Mouse (Mus musculus) limb, embryonic 14.5 days (tissue): ENCODE results near the gene Slc12a9. TPM values are rescaled to one million over a fixed set of nuclear protein-coding genes. Genes with fewer than 3 reads are reported as not detected.
A peak's percentile ranks its signal among the peaks of the same experiment; 100 is the strongest.

Source experiments
- ATAC-seq: fragments of 200-750 bp; cut with Nextera tagmentation; 2 replicates; pipeline ENCODE4 v1.8.0; 2017; ENCODE audit warnings: low read depth, moderate number of reproducible peaks, moderate TSS enrichment; ENCODE audit not compliant: low FRiP score
- DNase-seq: peaks from one replicate; pipeline ENCODE4 v3.0.0-alpha.2; 2015; ENCODE audit warnings: low spot score
- H3K27ac ChIP-seq: fragments of 300-500 bp; sonication (generic); replicated peaks from 2 replicates; pipeline ENCODE4 v1.5.1; 2014; ENCODE audit warnings: low read depth, mild to moderate bottlenecking, low read length, moderate library complexity, mixed read lengths
- H3K27me3 ChIP-seq: fragments of 300-500 bp; sonication (generic); 2 replicates; pipeline ENCODE4 v1.6.1; 2014; ENCODE audit warnings: low read length, mixed read lengths; ENCODE audit not compliant: control insufficient read depth, insufficient read depth
- H3K36me3 ChIP-seq: fragments of 300-500 bp; sonication (generic); 2 replicates; pipeline ENCODE4 v1.6.1; 2014; ENCODE audit warnings: mild to moderate bottlenecking, low read length, moderate library complexity, mixed read lengths; ENCODE audit not compliant: control insufficient read depth, insufficient read depth
- H3K4me1 ChIP-seq: fragments of 300-500 bp; sonication (generic); 2 replicates; pipeline ENCODE4 v1.6.1; 2014; ENCODE audit warnings: antibody characterized with exemption, low read length, mixed read lengths; ENCODE audit not compliant: control insufficient read depth, insufficient read depth
- H3K4me2 ChIP-seq: fragments of 300-500 bp; sonication (generic); replicated peaks from 2 replicates; pipeline ENCODE4 v1.6.1; 2014; ENCODE audit warnings: low read depth, mild to moderate bottlenecking, low read length, moderate library complexity; ENCODE audit not compliant: severe bottlenecking
- H3K4me3 ChIP-seq: fragments of 300-500 bp; sonication (generic); replicated peaks from 2 replicates; pipeline ENCODE4 v1.5.1; 2014; ENCODE audit warnings: low read length
- H3K9ac ChIP-seq: fragments of 300-500 bp; sonication (generic); 2 replicates; pipeline ENCODE4 v1.6.1; 2014; ENCODE audit warnings: mild to moderate bottlenecking, low read depth, low read length, moderate library complexity; ENCODE audit not compliant: severe bottlenecking
- H3K9me3 ChIP-seq: fragments of 300-500 bp; sonication (generic); 2 replicates; pipeline ENCODE4 v1.6.1; 2016; ENCODE audit warnings: low read length; ENCODE audit not compliant: control insufficient read depth
- POLR2A ChIP-seq: fragments of 200-500 bp; IDR thresholded peaks from 2 replicates; pipeline ENCODE4 v1.8.0; 2012; ENCODE audit warnings: inconsistent platforms, mild to moderate bottlenecking, moderate library complexity, borderline replicate concordance; ENCODE audit not compliant: insufficient read depth, insufficient read length; ENCODE audit errors: extremely low read depth
- WGBS: fragments of 180-500 bp; shearing (Covaris S2); extraction: QIAGEN DNeasy Blood & Tissue Kit; methylation state at CpG from one replicate; pipeline ENCODE4 v1.1.7; 2014; 5-methylcytosine and 5-hydroxymethylcytosine counted together
- polyA plus RNA-seq, 2 experiments: library from polyadenylated mRNA; depleted of rRNA in 1 of 2; stranded (reverse) in 1 of 2; unstranded in 1 of 2; fragments of >200 nt; fragmentation: Nextera tagmentation in 1 of 2; extraction: Ambion mirVana in 1 of 2; gene quantifications; 2 replicates each; pipeline versions ENCODE4 v1.2.1 to v1.2.3; 2012 to 2014

The Slc12a9 gene
- polyA plus RNA-seq, 2 experiments: 8.0 to 20.2 TPM

DNA sequence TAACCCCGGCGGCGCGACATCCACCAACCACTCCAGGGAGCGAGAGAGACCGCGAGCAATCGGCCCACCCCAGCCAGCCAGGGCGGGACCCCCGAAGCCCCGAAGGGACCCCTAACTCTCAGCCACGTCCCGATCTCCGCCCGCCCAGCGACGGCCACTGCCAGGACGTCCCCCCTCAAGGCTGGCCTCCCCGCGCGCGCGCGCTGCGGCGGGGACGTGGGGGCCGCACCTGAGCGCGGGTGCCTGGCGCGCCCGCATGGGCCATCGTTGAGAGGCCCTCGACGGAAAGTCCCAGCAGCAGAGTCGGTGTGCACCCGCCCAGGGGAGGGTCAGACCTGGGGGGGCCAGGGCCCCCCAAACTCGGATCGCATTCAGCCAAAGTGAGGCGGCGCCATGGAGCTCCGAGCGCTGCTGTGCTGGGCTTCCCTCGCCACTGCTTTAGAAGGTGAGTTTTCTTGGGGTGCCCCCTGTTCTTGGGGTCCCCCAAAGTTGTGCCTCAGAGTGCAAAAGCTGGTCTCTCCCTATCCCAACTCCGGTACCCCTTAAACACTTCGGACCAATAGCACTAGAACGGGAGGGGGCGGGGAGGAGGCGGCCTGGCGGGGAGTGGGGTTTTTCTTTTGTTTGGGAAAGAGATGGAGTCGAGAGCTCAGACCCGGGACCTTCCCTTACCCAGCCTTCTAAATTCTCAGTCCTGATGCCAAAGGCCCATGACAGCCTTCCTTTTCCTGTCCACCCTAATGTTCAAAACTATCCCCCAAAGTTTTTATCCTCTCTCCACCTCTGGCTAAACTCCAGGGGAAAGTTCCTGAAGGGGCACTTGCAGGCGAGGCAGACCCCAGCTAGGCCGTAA is 17.0 kb upstream of the Slc12a9 start:
- ATAC-seq (peak; percentile 66), DNase-seq (no peak)
- Histone ChIP-seq H3K27ac (peak overlapping the region; percentile 97), H3K27me3 (no peaks in the 10 kb centered on the region), H3K9me3 (no peaks in the 10 kb centered on the region), H3K9ac (peak overlapping the region; percentile 95), H3K4me3 (peak overlapping the region; percentile 90), H3K36me3 (peaks cover 20% of the 10 kb centered on the region), H3K4me1 (peaks cover 35% of the 10 kb centered on the region), H3K4me2 (peak overlapping the region; percentile 91)
- under 1% methylated on average over 28 of the region's 55 CpGs for WGBS
- no peak for TF ChIP-seq POLR2A

DNA sequence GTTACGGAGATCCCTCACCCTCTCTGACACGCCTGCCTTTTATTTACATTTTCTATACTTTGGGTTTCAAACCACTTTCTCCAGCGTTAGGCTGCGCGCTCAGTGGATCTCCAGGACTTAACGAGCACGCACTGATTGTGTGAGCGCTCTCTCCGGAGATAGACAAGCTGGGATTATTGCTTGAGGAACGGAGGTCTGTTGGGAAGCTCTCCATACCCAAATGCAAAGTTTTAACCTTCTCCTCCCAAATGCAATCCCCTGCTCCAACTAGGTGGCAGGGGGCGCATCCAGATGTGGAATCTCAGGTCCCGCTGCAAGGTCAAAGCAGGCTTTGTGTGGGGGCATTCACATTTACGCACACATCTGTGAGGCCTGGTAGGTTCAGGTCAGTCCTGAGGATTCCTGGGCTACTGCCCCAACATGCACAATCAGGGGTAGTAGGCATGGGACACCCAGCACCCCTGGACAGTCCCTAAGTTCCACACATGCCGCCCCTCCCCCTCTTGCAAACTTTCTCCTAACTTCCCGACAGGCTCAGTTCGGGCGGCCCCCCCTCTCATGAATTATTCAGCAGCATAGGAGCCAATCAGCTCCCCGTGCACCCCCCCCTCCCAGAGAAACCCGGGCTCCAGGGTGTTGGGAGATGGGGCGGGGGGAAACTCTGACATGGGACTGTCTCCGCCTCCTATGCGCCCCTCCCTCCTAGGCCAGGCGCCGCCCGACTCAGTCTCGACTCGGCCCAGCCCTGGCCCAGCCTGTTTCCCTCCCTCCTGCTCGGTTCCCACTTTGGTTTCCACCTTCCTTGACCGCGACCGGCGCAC is 16.2 kb upstream of the Slc12a9 start, which contains the start of gene Ephb4:
Gene Ephb4, plus strand, starts transcription at position 726 of the 821 bp plus-strand sequence.
- H3K4me3 ChIP-seq: peak within 1 kb of the TSS; percentile 90
- under 1% methylated on average over 22 of the region's 32 CpGs for WGBS
- peak within 1 kb of the TSS; percentile 97 for H3K27ac ChIP-seq
- H3K36me3 ChIP-seq: peaks cover 12% of the 10 kb centered on the region
- H3K27me3 ChIP-seq: no peaks in the 10 kb centered on the region
- peak within 1 kb of the TSS; percentile 91 for H3K4me2 ChIP-seq
- peak; percentile 46; the same call in 1 of the 2 replicates for TF ChIP-seq POLR2A
- H3K9me3 ChIP-seq: no peaks in the 10 kb centered on the region
- peaks cover 37% of the 10 kb centered on the region for H3K4me1 ChIP-seq
- H3K9ac ChIP-seq: peak within 1 kb of the TSS; percentile 95
- ATAC-seq (peak; percentile 96), DNase-seq (peak; percentile 96)

DNA sequence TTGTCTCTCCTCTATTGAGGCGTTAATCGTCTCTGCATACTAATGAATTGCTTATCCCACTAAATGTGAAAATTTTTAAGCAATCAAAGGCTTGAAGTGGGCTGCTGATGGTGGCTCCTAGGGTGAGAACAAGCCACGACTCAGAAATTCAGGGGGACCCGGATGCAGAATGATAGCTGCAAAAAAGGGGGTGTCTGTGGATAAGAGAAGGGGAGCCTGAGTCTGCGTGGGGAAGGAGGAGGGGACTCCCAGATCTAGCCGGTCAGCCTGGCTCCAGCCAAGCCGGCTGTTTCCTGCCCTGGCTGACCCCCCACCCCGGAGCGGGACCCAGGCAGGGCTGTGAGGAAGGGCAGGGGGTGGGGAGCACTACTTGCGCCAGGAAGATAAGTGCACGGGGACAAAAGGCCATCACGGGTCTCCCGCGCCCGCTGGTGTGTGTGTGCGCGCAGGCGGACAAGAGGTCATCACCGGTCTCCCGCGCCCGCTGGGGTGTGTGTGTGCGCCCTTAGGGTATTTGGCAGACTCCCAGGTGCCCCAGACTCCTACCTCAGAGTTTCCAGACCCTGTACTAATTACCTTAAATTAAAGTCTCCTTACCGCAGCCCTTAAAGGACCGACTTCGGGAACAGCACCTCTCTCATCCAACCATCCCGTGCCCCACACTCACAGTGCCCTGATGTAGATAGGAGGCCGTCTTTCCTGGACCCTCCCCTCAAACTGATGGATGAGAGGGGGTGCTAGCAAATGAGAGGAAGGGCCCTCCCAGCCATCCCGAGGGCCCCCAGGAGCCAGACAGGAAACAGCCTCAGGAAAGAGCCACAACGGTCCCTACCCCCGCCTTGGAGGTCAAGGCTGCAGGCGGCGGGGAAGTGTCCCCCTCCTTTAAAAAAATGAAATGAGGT is 15.3 kb upstream of the Slc12a9 start:
- 2% methylated on average over 31 of the region's 33 CpGs for WGBS
- ATAC-seq: no peak
- no peak for TF ChIP-seq POLR2A
- no peak for DNase-seq
- peak overlapping the region; percentile 95 for H3K9ac ChIP-seq
- peak overlapping the region; percentile 90 for H3K4me3 ChIP-seq
- no peaks in the 10 kb centered on the region for H3K27me3 ChIP-seq
- H3K36me3 ChIP-seq: peaks cover 3% of the 10 kb centered on the region
- peak overlapping the region; percentile 91 for H3K4me2 ChIP-seq
- peaks cover 32% of the 10 kb centered on the region for H3K4me1 ChIP-seq
- peak overlapping the region; percentile 97 for H3K27ac ChIP-seq
- H3K9me3 ChIP-seq: no peaks in the 10 kb centered on the region

DNA sequence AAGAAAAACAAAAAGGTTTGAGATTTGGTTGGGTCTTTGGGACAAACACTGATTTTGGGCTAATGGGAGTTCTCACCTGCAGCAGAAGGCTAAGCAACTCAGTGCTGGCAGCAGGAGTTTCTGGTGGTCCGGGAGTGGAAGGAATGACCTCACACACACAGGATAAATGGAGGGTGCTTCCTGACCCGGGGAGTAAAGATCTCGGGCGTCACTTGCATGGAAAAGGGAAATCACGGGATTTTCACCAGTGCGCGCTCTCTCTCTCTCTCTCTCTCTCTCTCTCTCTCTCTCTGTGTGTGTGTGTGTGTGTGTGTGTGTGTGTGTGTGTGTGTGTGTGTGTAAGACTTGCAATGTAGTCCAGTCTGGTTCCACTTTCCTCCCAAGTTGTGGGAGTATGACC is 14.5 kb upstream of the Slc12a9 start:
- Histone ChIP-seq H3K4me2 (peak overlapping the region; percentile 91), H3K9me3 (no peaks in the 10 kb centered on the region), H3K27ac (no peak overlapping the region), H3K36me3 (no peaks in the 10 kb centered on the region), H3K4me1 (peaks cover 27% of the 10 kb centered on the region), H3K4me3 (no peak overlapping the region), H3K9ac (no peak overlapping the region), H3K27me3 (no peaks in the 10 kb centered on the region)
- ATAC-seq (no peak), DNase-seq (no peak)
- TF ChIP-seq POLR2A: no peak
- WGBS: 11% methylated on average over 7 of the region's 7 CpGs

DNA sequence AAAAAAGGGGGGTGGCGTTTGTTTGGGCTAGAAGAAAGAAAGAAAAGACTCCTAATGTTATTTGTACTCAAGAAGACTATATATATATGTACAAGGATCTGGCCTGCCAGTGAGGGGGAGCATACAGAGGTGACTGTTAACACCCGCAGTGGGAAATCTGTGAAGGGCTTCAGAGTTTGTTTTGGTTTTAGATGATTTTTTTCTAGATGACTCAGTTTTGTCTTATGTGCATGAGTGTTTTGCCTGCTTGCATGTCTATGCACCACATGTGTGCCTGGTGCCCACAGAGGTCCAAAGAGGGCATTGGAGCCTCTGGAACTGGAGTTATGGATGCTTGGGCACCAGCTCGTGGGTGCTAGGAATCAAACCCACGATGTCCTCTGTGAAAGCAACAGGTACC is 13.6 kb upstream of the Slc12a9 start:
- no peak overlapping the region for H3K9ac ChIP-seq
- no peak overlapping the region for H3K4me3 ChIP-seq
- H3K4me1 ChIP-seq: peaks cover 21% of the 10 kb centered on the region
- H3K9me3 ChIP-seq: no peaks in the 10 kb centered on the region
- no peak overlapping the region for H3K4me2 ChIP-seq
- H3K27ac ChIP-seq: no peak overlapping the region
- no peaks in the 10 kb centered on the region for H3K36me3 ChIP-seq
- DNase-seq (no peak), ATAC-seq (no peak)
- TF ChIP-seq POLR2A: no peak
- no peaks in the 10 kb centered on the region for H3K27me3 ChIP-seq
- WGBS: 76% methylated on average over 4 of the region's 4 CpGs
